Mouse (Mus musculus): Measurements from ENCODE around the gene Tmem274.

The Tmem274 gene

DNA sequence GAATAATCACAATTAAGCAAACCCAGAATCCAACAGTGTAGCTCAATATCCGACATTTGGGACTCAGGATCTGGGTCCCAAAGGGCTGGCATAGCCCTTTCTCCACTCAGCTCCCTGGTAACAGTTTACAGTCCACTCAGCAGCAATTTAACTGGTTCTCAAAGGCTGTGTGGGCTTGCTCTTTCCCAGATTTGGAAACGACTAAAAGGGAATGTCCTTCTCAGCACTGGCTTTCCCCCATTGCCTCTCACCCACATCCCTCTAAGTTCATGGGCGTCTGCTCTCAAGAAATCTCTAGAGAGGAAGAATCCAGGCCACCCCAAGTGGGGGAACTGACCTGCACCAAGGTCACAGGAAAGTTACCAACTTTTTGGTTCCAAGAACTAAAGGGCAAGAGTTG, 7.4 kb downstream of the Tmem274 start:
- peak; percentile 10 to 46 for DNase-seq

DNA sequence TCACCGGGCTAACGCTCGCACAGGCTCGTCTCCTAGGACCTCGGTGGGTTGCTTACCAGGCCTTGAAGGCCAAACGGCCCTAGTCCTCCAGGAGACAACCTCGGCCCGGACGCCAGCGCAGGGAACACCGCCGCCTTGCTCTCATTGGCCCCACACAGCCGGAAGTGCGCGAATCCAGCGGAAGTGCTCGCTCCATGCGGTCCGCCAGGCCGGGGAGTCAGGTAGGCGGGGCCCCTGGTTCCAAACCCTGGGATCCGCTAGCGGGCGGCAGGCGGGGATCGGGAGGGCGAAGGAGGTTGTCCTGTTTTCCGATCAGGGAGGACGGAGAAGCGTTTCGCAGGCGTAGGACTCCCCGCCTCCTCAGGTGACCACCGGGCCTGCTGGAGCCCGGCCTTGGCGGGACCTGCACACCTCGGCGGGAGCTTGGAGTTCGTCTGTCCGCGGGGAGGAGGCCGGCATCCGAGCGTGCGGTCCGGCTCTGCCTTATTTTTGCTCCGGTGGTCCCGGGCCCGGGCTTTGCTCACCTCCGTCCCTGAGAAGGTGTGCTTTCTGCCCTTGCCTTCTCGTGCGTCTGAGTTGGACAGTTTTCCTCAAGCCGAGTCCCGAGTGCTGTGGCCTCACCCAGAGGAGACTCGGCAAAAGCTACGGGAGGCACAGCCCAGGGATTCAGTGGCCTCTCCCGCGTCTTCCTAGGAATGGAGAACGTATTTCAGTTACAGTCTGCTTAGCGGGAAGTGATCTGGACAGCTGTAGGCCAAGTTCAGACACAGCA, 8.1 kb downstream of the Tmem274 start, which contains the start of the genes Nmnat1 and Lzic:
Nmnat1 (minus strand) TSS at position 150 of the 772 bp plus-strand sequence.
Lzic (plus strand) TSS at position 177 of the 772 bp plus-strand sequence.
- DNase-seq: peak; percentile 94 to 98

DNA sequence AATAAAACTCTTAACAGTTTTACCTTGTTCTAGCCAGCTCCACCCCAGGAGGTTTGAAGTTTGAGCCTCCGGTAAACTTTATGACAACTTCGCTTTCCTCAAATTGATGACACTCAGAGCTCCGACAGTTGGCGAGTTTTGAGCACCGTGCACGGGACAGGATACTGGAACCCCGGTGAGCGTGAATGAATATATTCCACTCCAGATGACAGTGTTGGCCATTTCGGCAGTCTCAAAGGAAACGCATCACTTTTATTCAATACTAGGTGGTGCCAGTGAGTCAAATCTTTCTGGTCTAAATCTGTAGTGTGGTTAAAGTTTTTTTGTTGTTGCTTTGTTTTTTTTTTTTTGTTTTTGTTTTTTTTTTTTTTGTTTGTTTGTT, 8.6 kb downstream of the Tmem274 start:
- peak in 1 of 2 experiments; percentile 17 for DNase-seq

DNA sequence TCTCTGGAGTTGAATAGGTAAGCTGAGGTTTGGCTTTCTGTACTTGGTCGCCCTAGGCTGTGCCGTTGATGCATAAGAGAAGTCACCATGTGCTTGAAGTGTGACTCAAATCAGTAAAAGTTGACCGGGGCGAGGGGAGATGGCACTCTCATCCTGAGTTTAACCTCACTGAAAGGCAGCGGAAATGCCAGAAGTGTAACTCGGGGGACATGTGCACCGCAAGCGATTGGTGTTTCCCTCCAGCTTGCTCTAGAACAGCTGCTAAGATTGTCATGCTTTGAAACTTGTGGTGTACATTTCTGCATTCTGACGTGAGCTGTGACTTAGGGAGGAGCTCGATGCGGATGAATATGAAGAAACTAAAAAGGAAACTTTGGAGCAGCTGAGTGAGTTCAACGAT, 10.6 kb downstream of the Tmem274 start:
- DNase-seq: no peak

DNA sequence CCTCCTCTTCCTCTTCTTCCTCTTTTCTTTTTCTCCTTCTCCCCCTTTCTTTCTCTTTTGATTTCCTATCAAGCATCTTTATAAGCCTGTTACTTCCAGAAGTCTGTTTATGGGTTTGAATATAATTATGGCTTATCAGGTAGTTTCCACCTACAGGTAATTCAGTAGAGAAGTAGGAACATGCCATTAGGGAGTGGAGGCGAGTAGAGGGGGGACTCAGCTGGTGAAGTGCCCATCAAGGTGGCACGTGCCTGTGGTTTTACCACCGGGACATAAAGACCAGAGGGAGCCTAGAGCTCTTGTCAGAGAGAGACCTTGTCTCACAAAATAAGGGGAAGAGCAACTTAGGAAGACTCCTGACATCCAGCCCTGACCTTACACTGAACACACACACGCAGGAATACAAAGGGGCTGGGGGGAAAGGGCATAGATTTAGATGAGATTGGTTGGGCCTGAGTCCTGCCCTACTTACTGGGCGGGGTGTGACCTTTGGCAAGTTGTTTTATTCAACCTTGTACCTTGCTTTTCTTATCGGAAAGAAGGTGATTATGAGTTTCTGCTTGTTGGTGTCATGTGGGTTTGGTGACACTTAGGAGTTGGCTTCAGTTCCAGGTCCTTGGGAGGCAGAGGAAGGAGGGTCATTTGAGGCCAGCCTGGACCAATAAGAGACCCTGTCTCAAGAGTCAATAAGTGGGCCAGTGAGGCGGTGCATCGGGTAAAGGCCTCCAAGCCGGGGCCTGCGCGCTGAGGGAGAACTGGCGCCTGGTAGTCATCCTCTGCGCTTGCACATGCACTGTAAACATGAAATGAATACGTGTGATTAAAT, 12.4 kb downstream of the Tmem274 start:
- no peak for DNase-seq

DNA sequence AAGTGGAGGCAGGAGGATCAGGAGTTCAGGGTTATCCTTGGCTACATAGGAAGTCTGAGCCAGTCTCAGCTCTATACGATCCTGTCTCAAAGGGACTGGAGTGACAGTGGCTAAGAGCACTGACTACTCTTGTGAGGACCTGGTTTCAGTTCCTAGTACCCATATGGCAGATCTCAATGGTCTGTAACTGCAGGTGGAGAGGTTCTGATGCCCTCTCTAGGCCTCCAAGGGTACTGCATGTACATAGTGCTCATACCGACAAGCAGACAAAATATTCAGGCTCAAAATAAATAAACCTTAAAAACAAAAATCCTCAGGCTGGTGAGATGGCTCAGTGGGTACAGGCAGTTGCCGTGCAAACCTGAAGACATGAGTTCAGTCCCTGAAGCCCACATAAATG, 14.0 kb downstream of the Tmem274 start:
- no peak for DNase-seq

DNA sequence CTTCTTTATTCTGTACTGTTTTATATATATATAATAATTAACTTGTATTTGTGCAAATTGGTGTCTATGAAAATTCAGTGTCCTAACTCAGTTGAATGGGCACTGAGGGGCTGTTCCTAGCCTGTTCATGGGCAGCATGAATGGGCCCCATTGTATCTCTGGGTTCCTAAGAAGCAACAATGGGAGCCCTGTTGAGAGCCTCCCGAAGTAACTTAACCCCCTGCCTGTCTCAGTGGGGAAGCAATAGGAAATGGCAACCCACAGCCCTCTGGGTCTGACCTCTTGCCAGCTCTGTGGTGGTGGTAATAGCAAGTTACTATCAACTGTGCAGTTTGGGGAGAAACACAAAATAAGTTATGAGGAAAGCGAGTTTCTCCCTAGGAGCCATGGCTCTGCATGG, 19.4 kb downstream of the Tmem274 start:
- DNase-seq: no peak

DNA sequence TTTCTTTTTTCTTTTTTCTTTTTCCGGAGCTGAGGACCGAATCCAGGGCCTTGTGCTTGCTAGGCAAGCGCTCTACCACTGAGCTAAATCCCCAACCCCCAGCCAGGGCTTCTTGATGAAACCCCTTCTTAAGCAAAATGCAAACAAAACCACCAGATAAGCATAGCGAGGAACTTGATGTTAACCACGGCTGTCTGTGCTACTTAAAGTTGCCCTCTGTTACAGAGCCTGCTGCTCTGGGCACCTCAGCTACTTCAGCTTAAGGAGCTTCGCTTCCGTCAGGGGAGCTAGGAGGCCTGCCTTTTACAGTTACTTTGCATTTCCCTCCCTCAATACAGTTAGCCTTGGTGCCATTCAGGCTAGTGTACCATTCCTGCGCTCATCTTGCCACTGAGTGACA, 21.7 kb downstream of the Tmem274 start:
- no peak for DNase-seq

DNA sequence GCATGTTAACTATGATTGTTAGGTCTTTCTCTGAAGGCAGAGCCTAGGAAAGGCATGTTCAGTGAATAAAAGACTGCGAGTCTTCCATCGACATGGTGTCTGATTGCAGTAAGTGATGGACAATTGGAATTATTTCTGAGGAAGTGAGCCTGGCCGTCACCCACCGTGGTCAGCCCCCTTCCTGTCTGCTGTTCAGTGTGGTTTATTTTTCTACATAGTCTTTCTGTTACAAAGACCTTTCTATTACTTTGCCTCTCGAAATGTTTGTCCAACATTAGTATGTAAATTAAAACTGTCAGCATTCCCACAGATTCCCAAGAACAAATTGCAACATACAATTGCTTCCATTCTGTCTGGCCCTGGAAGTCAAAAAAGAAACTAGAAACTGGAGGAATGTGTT, 22.6 kb downstream of the Tmem274 start:
- DNase-seq: no peak

DNA sequence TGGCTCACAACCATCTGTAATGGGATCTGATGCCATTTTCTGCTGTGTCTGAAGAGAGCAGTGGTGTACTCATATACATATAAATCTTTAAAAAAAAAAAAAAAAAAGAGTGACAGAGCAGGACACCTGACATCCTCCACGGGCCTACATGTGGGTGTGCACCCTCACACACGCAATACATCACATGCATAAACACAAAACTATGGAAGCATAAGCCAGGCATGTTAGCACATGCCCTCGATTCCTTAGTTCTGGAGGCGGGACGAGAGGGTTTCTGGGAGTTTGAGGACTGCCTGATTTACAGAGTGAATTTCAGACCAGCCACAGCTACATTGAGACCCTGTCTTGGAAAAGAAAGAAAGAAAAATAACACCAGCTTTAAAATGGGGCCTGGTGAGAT, 27.2 kb downstream of the Tmem274 start:
- DNase-seq: no peak

DNA sequence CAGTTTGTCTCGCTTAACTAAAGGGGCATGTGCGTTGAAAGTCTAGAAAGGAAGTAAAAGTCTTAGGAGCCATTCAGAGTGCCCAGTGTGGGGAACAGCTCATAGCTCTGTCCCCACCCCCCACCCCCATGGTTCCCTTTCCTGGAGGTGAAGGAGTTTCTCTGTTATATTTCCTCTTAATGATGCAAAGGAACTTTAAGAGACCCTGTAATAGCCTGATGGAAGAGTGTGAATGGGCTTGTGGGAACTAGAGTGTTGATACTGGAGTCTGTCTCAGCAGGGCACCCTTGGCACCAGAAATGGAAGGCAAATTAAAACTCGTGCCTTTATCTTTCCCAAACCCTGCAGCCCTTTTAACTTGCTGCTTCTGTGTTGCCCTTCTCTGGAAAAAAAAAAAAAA, 27.7 kb downstream of the Tmem274 start:
- DNase-seq: no peak

DNA sequence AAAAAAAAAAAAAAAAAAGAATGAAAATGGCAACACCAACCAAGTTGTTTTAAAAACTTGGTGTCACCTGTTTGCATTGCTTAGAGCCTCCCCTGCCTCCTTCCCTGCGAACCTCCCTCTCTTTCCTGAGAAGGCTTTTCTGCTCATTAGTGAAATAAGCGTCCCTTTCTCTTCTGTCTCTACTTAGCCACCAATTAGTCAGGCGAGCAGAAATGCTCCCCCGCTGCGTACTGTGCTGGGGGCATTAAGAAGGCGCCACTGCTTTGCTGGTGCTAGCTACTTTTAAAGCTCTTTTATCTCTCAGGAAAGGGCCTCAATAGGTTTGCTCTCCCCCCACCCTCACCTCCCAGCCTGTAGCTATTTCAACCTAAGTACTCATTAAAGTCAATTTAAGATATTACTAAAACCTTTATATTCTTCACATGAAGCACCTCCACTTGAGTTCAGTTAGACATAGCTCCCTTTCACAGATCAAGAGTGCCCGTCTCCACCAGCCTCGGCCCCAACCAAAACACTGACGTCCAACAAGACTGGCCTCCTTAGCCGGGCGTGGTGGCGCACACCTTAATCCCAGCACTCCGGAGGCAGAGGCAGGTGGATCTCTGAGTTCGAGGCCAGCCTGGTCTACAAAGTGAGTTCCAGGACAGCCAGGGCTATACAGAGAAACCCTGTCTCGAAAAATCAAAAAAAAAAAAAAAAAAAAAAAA, 28.2 kb downstream of the Tmem274 start:
- DNase-seq: no peak

DNA sequence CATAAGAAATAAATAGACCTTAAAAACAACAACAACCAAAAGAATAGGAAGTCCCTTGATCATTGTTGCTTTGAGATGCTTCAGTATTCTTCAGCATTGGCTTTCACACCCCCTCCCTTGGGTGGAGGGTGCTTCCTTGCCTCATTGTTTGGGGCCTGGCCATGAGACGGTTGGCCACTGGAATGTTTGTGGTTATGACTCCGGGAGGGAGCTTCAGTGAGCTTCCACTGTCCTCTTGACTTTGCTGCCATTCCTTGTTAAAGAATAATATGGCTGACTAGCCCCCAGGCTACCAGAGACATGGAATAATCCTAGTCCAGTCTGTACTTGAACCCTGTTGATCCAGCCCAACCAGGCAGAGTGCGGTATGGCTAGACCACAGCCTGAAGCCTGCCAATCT, 29.7 kb downstream of the Tmem274 start:
- DNase-seq: no peak

DNA sequence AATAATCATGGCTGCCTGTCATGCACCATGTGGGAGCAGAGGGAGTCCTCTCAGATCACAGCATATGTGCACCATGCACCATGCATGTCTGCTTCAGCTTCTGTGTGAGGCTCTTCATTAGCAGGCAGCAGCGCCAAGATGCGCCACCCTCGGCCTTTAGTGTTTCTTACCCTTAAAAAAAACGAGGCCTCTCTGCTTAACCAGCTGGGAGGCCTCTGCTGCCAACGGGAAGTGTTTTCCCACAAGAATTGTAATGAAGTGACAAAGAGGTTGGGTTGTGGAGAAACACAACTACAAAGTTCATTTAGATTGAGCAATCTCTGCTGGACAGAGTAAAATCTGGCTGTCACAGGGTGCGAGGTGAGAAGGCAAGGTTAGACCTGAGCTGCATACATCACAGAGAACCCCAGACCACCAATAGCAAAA, 34.1 kb downstream of the Tmem274 start:
- DNase-seq: no peak

DNA sequence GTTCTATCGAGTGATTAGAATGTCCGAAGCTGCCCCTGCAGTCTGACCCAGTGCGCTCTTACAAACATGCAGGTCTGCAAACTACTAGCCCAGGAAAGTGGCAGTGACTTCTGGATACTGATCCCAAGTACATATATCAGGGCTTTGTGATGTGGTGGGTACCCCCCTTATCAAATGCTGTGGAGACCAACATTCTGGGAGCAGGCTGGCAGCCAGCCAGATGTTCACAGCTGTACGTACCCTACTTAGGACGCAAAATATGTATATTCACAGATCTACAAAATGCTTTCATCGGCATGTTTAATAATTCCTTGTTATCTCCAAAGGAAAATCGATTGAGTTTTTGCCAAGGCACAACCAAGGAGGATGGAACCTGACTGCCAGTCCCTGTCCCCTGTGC, 34.9 kb downstream of the Tmem274 start:
- no peak for DNase-seq

DNA sequence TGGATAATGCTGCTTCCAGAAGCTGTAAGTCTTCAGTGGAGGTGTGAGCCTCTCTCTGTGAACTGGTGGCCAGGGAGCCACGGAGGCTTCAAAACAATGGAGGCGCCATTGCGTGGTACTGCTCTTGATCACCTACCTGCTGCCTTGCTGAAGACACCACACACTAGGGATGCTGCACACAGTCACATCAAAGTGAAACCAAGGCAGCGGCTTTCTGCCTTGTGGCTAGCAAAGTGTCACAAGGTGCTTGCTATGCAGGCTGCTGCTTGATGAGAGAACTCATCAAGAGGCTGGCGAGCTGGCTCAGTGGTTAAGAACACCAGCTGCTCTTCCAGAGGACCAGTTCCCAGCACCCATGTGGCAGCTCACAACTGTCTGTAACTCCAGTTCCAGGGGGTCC, 38.5 kb downstream of the Tmem274 start:
- no peak for DNase-seq

DNA sequence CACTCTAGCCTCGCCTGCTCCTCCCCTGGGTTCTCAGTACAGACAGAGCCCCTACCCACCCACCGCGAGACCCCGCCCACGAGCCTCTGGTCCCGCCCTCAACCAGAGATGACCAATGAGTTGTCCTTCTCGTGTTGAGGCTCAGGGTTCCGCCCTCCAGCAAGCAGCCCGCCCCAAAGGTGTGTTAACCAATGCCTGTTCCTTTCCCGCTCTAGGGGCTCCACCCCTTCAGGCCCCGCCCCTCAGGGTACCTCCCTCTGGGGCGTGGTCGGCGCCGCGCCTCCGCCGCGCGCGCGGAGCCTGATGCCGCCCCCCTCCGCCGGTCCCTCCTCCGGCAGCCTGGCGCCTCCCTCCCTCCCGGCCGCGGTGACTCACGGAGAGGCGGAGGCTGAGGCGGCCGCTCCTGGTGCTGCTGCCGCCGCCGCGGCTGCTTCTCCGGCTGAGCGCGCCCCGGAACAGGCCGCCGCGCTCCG, 40.7 kb downstream of the Tmem274 start, which contains the start of gene Ctnnbip1:
Ctnnbip1 (plus strand) TSS at position 369 of the 473 bp plus-strand sequence.
- DNase-seq: peak; percentile 95 to 98

DNA sequence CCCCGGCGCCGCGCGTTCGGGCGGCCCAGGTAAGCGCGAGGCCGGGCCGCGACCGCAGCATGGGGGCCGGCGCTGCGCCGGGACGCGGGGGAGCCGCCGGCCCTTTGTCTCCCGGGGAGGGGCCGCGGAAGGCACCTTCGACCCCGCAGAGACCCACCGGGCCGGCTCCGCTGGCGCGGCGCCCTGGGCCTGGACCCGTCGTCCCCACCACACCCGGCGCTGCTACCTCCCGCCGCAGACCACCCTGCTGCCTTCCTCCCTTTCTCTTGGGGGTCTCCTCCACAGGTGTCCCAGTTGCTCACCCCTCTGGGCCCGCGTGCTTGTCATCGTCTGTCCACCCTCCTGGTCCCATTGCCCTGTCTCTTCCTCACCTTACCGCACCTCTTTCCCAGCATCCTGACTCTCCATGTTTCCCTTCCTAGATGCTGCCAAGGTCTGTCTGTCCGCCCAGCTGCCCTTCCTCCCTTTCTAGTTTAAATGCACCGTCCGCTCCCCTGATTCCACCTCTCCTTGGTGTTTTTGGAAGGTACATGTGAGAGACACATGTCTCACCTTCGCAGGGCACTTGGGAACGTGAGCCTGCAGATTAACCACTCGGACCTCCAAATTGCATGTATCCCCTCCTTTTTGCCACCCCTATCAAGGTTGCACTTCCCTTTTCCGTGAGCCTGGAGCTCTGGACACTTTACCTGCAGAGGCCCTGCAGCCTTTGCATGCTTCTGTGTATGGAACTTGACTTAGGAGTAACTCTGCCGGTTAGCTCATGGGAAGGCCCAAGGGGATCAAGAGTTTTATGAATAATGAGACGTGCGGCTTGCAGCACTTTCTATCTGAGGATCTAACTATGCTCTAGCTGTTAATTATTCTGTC, 41.4 kb downstream of the Tmem274 start:
- DNase-seq: no peak

DNA sequence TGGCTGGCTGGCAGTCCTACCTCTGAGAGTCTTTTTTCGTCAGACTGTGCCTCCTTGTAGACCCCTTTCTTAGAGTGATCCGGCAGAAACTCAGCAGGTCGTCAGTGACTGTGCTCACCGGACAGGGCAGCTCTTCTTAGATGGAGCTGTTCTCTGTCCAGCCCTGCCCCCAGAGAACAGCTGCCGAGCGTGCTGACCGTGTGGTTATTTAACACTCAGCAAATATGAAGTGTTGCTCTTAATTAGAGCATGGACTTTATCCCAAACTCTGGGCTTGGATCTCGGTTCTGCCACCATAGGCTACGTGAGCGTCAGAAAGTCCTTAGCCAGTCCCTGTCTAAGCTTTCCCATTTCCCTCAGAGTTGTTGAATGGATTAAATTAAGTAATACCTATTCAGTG, 44.1 kb downstream of the Tmem274 start:
- peak; percentile 38 to 79 for DNase-seq

DNA sequence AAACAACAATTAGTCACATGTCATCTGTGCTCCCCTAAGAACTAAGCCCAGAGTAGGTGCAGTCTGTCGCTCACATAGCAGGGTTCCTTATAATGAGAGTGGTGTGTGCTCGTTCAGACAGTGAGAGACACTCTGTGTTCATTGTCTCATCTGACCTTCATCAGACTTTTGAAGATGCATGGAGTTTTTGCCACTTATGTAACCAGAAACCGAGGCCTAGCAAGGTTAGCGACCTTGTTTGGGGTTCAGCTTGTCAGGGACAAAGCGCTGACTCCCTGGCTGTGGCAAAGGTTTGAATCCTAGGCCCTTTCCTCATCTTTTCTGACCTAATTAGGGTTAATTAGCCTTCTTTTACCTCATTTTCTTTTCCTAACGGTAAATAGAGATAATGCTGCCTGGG, 46.8 kb downstream of the Tmem274 start:
- no peak for DNase-seq

DNA sequence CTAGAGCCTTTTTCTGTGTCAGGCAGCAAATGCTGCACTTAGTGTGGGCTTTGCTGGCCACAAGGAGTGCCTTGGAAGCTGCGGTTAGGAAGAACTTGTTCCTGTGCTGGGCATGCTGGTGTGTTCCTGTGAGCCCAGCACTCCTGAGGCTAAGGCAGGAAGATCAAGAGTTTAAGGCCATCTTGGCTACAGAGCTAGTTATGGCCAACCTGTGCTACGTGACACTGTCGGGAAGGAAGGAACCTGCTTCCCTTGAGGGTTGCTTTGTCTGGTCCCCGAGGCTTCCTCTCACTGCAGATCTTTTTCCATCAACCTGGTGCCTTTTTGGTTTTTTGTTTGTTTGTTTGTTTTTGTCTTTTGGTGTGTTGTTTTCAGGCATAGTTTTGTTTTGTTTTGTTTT, 48.0 kb downstream of the Tmem274 start:
- no peak for DNase-seq

DNA sequence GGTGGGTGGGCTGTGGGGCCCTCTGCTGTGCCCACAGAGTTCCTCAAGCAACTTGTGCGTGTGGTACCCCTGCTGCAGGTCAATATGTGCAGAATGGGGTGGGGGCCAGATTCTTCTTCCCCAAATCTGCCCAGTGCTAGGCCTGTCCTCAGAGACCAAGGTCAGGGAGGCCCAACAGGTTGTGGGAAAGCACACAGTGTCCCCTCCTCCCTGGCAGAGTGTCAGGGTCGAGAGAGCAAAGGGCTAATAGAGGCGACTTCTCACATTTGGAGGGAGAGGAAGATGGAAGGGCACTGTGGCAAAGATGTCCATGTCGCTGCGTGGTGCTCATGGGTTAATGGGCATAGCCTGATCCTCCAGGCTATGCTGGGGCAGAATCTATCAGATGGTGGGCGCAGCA, 48.6 kb downstream of the Tmem274 start:
- peak; percentile 24 to 55 for DNase-seq
